In the genomic region with DNA sequence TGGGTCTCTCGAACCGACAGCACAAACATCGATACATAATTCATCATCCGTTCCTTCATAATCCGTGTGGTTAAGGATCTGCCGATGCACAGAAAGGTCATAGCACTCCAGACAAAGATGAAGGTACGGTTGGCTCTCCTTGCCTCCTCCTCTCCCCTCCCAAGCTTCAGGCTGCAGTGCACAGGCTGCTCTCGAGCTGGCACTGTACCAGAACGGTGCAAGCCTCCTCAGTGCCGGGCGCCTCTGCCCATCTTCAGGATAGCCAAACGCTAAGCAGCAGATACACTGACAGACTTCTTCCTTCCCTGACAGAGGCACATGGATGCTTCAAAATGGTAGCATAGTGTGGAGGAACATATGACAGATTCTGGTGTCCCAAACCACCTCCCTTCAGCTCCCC, we compare ENCODE assay signal across 24 mouse cellular contexts. TPM values are rescaled to one million over a fixed set of nuclear protein-coding genes. Genes with fewer than 3 reads are reported as not detected.
DNase-seq lines count a peak whose midpoint lies in the region; ATAC-seq lines count a peak whose summit lies in the region.
"Had no signal": no experiment of that assay in that cellular context is flagged by ENCODE, and none has a peak within 500 bp of the region (broad histone marks: within the 10 kb centered on the region; RNA-seq: fewer than 3 reads in every experiment).

No protein-coding gene starts in this region.

- no peak for ATAC-seq in midbrain, embryonic 15.5 days (replicated peaks)
- ATAC-seq in midbrain, embryonic 16.5 days = no peak
- ATAC-seq: forebrain, embryonic 13.5 days; forebrain, embryonic 16.5 days; hindbrain, embryonic 16.5 days; inflammation-experienced regulatory T-cells, adult 6 months; intestine, embryonic 16.5 days; Patski had no signal

- H3K9me3 ChIP-seq in heart, embryonic 10.5 days = no peaks in the 10 kb centered on the region
- H3K9me3 ChIP-seq in midbrain, embryonic 15.5 days = no peaks in the 10 kb centered on the region
- no peaks in the 10 kb centered on the region for H3K9me3 ChIP-seq in midbrain, embryonic 16.5 days (replicated peaks; ENCODE audit: control insufficient read depth, low read length, poor library complexity, severe bottlenecking)
- H3K9me3 ChIP-seq: forebrain, embryonic 10.5 days; forebrain, embryonic 13.5 days; heart, embryonic 13.5 days; hindbrain, embryonic 12.5 days had no signal

- no peaks in the 10 kb centered on the region for H3K27me3 ChIP-seq in heart, embryonic 10.5 days (ENCODE audit: insufficient read depth, poor library complexity, severe bottlenecking)
- no peaks in the 10 kb centered on the region for H3K27me3 ChIP-seq in midbrain, embryonic 15.5 days (replicated peaks)
- no peaks in the 10 kb centered on the region for H3K27me3 ChIP-seq in midbrain, embryonic 16.5 days (ENCODE audit: control insufficient read depth, insufficient read depth, low read depth, low read length)
- H3K27me3 ChIP-seq: CH12.LX; forebrain, embryonic 13.5 days; hindbrain, embryonic 12.5 days had no signal

- WGBS in heart, embryonic 10.5 days = 85% methylated on average over 12 of the region's 12 CpGs
- 73% methylated on average over 12 of the region's 12 CpGs for WGBS in midbrain, embryonic 15.5 days
- 74% methylated on average over 12 of the region's 12 CpGs for WGBS in midbrain, embryonic 16.5 days

- no peak overlapping the region for H3K4me2 ChIP-seq in midbrain, embryonic 15.5 days
- H3K4me2 ChIP-seq in midbrain, embryonic 16.5 days (ENCODE audit: low read length) = no peak overlapping the region
- H3K4me2 ChIP-seq: forebrain, embryonic 13.5 days; heart, embryonic 13.5 days; hindbrain, embryonic 12.5 days had no signal

- peak; percentile 57 to 69 for DNase-seq in cerebellum, postnatal 14 days
- no peak for DNase-seq in cerebellum, adult 8-10 months
- peak; percentile 30 for DNase-seq in heart, embryonic 10.5 days (ENCODE audit: low spot score)
- DNase-seq in heart, adult 9 months (ENCODE audit: low spot score in 2 of 2) = no peak
- DNase-seq: adrenal gland, postnatal 10 days; adrenal gland, postnatal 36 days; B cell, adult 2 months; cerebellum, adult 11 months; gastrocnemius, postnatal 10 days; gastrocnemius, postnatal 36 days; kidney, adult 18-20 months had no signal

- H3K36me3 ChIP-seq in heart, embryonic 10.5 days = no peaks in the 10 kb centered on the region
- H3K36me3 ChIP-seq in midbrain, embryonic 15.5 days (replicated peaks) = no peaks in the 10 kb centered on the region
- peaks cover 6% of the 10 kb centered on the region; the same call in 1 of the 2 replicates for H3K36me3 ChIP-seq in midbrain, embryonic 16.5 days (ENCODE audit: control insufficient read depth, insufficient read depth, low read length)
- H3K36me3 ChIP-seq: forebrain, embryonic 10.5 days; G1E; heart, embryonic 13.5 days; hindbrain, embryonic 12.5 days had no signal

- H3K4me3 ChIP-seq in heart, embryonic 10.5 days = no peak overlapping the region
- H3K4me3 ChIP-seq in midbrain, embryonic 15.5 days = no peak overlapping the region
- no peak overlapping the region for H3K4me3 ChIP-seq in midbrain, embryonic 16.5 days (ENCODE audit: low read depth, low read length)
- H3K4me3 ChIP-seq: forebrain, embryonic 10.5 days; forebrain, embryonic 13.5 days; heart, embryonic 13.5 days; hindbrain, embryonic 12.5 days had no signal

- no peak overlapping the region for H3K9ac ChIP-seq in midbrain, embryonic 15.5 days
- no peak overlapping the region for H3K9ac ChIP-seq in midbrain, embryonic 16.5 days (ENCODE audit: low read depth, low read length)
- H3K9ac ChIP-seq: forebrain, embryonic 13.5 days; heart, embryonic 13.5 days; hindbrain, embryonic 12.5 days had no signal

- H3K27ac ChIP-seq in heart, embryonic 10.5 days = no peak overlapping the region
- H3K27ac ChIP-seq in midbrain, embryonic 15.5 days = 0 out of 2 replicates have a peak overlapping the region, but pooled peaks have one; percentile 9
- no peak overlapping the region for H3K27ac ChIP-seq in midbrain, embryonic 16.5 days (ENCODE audit: low read length)
- H3K27ac ChIP-seq: forebrain, embryonic 10.5 days; forebrain, embryonic 13.5 days; heart, embryonic 13.5 days; hindbrain, embryonic 12.5 days had no signal

- no peaks in the 10 kb centered on the region for H3K4me1 ChIP-seq in heart, embryonic 10.5 days
- H3K4me1 ChIP-seq in midbrain, embryonic 15.5 days = peaks cover 4% of the 10 kb centered on the region
- 0 out of 2 replicates have a peak, but pooled peaks cover 3% of the 10 kb centered on the region for H3K4me1 ChIP-seq in midbrain, embryonic 16.5 days (ENCODE audit: control insufficient read depth, insufficient read depth, low read length)
- H3K4me1 ChIP-seq: forebrain, embryonic 13.5 days; heart, embryonic 13.5 days; hindbrain, embryonic 12.5 days had no signal

RNA-seq across cellular contexts. Expression of a gene that starts 12.9 kb away (rescaled TPM):
- polyA plus RNA-seq in heart, embryonic 10.5 days (2016; fragmentation: Nextera tagmentation; extraction: Ambion mirVana) = 0.27 and 0.31 TPM in 2 replicates
- 5.0 and 5.9 TPM in 2 replicates for polyA plus RNA-seq in midbrain, embryonic 15.5 days (2015; fragmentation: Nextera tagmentation; extraction: Ambion mirVana)
- 6.6 and 6.7 TPM in 2 replicates for polyA plus RNA-seq in midbrain, embryonic 16.5 days (2015; fragmentation: Nextera tagmentation; extraction: Ambion mirVana)
- polyA plus RNA-seq: forebrain, embryonic 10.5 days; G1E; inflammation-experienced regulatory T-cells, adult 6 months; Patski had no signal

Comparison
In these comparisons a context has a peak if more than half of its experiments do, and no peak if none do; other contexts are left out.
1. DNase-seq: peak in cerebellum, postnatal 14 days (2 of 2) and heart, embryonic 10.5 days (single experiment); none in cerebellum, adult 8-10 months (single experiment) and heart, adult 9 months (0 of 2).